Mouse (Mus musculus): Measurements from ENCODE around the gene Phldb2.

The Phldb2 gene

DNA sequence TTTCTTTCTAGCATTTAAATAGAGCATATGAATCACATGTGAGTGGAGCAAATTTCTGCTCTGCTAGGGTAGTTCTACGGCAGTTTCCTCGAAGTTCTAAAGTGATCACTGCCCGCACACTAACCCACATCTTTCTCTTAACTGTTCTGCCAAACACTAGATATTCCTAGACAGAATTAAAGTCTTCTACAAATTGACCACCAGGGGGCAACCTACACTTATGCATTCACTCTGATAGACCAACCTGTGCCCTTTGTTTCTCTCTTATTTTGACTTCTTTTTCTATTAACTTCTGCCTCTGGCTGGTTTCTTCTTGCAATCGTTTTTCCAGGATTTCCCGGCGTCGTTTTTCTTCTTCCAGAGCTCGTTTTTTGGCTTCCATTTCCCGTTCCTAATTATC is 196.5 kb downstream of the Phldb2 start:
- in situ Hi-C loops (cut with MboI; ENCODE audit: low sequenced_read_pairs), result no loop called here

DNA sequence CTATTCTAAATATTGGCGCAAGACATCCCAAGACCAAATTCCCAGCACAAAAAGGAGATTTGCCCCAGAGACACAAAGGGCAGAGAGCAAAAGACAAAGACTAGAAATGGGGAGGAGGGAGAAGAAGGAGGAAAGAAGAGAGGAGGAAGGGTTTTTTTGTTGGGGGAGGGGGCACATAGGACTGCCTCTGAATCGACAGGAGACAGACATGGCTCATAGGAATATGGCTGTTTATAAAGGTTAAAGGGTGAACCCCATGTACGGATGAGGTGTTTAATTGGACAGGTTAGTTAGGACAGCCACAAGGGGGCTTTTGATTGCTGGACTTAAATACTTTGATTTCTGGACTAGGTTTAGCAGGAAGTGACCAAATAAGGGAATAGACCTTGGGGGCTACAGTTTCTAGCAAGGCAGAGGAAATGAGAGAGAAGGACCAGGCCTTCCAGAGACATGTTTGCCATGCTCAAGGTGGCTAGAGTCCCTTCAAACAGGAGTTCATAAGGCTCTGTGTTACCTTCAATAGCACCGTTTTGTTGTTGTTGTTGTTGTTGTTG is 209.7 kb downstream of the Phldb2 start:
- in situ Hi-C loops (cut with MboI; ENCODE audit: low sequenced_read_pairs), result no loop called here

DNA sequence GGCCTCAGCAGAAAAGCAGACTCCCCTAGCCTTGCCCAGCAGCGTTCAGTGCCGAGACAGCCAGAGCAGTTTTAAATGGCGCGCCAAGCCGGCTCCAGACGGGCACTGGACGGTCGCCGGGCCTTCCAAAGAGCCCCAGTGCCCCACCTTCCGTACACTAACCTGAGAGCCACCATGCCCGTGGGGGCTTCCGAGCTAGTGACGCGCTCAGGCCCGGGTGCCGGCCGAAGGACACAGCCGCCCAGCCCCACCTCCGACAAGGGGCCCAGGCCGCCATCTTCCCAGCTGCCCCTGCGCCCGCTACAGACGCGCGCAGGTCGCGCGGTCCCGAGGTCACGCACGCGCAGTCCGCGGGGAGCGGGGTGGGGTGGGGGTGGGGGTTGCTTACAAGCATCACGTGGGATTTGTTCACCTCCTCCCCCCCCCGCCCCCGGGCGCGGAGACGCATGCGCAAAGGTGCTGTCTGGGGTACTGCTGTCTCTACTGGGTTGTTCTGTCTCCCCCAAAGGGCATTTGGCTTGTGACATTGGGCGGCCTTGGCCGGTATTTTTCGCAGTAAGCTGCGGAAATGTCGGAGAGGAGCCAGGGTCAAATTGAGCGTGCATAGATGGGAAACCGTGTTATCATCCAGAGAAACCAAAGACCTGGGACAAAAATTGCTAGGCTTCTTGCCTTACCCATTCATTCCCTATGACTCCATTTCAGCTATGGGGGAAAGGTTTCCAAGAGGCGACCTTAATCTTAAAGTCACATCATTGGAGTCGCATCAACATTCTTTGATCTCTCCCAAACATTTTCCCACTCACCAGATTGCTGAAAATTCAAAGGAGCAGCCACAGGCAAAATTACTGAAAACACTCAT is 210.6 kb downstream of the Phldb2 start, which contains the start of gene Abhd10:
TSS of gene Abhd10 (minus strand) at position 341 of the 862 bp plus-strand sequence.
- in situ Hi-C loops (cut with MboI; ENCODE audit: low sequenced_read_pairs), result no loop called here

DNA sequence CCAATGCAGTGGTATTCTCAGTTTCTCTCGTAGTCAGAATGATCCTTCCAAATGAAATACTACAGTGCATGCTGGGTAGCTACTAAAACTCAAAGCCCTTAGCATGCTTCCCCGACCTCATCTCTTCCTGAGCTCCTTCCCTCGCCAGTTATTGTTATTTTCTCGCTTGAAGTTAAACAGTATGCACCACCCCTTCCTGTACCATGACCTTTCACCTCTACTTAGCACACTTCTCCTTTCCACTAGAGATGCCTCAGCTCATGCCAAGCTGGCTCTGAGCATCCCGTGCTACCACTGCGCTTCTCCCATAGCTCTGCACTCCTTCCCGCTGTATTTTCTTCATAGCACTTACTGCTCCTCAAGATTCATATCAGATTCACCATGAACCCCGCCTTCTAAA is 215.5 kb downstream of the Phldb2 start:
- in situ Hi-C loops (cut with MboI; ENCODE audit: low sequenced_read_pairs), result no loop called here

DNA sequence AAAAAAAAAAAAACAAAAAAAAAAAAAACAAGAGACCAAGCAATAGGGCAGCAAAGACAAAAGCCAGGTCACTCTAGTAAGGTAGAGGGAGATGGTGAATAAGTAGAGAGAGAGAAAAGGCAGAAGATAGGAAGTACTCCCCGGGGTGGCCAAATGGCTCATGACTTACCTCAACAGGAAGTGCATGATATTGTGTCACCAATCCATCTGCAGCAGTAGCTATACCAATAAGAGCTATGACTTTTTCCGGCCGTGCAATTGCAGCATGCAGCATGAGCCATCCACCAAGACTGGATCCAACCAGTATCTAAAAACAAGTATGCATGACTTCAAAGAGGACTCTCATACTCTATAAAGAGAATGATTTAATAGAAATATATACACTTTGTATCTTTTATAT is 216.7 kb downstream of the Phldb2 start:
- in situ Hi-C loops (cut with MboI; ENCODE audit: low sequenced_read_pairs), result no loop called here

DNA sequence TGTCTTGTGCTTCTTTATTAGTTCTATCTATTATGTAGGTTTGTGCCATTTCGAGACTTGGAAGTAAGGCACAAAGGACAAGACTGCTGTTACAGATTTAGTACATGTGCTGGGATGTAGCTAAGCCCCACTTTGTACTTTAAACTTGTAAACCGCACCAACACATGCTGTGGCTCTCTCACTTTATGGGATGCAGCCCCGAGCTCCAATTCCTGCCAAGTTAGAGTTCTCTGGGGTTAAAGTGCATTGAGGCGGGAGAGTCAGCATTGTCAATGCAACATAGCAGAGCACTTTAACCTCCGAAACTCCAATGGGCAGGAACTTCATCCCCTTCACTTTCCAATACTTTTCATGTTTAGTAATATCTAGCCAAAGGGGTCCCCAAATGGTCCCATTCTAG is 224.2 kb downstream of the Phldb2 start:
- in situ Hi-C loops (cut with MboI; ENCODE audit: low sequenced_read_pairs), result no loop called here

DNA sequence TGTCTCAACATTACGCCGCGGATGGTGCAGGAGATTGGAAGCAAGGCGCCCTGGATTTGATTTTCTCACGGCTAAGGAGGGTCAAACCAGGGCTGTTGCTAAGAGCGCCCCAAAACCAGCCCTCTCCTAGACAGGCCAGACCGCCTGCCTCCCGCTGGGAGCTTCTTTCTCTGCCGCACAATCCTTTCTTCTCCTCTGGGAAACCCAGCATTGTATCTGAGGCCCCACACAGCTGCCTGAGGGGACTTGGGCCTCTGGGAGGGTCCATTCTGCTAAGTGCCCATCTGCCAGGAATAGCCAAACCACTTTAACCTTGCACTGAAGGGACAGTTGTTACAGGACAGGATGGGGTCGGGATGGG is 228.7 kb downstream of the Phldb2 start:
- in situ Hi-C loops (cut with MboI; ENCODE audit: low sequenced_read_pairs), result no loop called here

DNA sequence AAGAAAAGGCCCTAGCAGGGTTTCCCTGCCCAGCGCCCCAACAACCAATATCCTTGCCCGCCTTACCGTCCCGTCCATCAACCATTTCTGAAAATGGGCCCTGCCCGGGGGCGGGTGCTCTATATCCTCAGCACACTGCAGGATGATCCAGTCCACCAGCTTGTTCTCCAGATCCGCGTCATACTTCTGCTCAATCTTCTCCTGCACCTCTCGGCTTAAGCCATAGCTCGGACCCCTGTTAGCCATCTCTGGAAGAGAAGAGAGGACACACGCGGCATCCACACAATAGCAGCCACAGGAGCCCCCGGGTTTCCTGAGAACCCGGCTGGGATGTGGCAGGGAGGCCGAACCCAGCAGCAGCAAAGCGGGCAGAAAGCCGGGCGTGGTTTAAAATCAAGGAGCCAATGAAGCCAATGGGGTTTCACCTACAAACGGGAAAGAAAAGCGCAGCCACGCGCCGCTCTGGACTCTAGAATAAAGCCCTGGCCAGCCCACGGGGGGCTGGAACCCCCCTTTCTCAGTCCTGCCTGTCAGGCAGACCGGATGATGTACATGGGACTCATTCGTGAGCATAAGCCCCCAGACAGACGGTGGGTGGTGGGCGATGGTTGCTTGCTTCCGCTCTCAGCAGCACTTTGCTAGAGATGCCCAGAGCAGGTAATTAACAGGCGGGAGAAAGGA is 229.2 kb downstream of the Phldb2 start, which contains the start of gene Tagln3:
TSS of gene Tagln3 (minus strand) at position 548 of the 681 bp plus-strand sequence.
- in situ Hi-C loops (cut with MboI; ENCODE audit: low sequenced_read_pairs), result no loop called here

DNA sequence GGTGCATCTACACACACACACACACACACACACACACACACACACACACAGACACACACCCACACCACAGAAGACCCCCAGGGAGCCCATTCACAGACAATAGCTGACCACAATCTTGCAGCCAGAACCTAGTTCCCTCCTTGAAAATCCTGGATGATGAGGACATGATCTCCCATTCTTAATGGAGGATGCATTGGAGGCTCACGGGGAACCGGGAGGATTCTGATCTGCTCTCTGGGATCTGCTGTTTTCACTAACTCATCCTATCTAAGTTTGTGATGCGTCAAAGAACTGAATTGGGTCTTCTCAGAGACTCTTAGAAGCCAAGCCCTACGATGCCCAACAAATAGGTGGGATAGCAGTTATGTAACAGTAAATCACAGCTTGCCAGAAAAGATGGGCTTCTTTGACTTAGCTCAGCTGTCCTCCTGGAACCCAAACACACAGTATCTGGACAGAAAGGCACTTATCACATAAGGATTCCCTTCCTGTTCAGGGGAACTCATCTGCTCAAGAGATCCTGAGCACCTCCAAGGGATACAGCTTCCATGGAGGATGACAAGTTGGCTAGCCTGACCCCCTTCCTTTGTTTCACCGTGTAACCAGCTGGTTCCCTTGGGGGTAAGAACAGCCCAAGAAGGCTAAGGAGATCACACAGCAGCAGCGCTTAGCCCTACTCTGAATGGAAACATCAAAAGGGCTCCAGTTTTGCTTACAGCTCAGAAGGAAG is 230.1 kb downstream of the Phldb2 start:
- in situ Hi-C loops (cut with MboI; ENCODE audit: low sequenced_read_pairs), result no loop called here

DNA sequence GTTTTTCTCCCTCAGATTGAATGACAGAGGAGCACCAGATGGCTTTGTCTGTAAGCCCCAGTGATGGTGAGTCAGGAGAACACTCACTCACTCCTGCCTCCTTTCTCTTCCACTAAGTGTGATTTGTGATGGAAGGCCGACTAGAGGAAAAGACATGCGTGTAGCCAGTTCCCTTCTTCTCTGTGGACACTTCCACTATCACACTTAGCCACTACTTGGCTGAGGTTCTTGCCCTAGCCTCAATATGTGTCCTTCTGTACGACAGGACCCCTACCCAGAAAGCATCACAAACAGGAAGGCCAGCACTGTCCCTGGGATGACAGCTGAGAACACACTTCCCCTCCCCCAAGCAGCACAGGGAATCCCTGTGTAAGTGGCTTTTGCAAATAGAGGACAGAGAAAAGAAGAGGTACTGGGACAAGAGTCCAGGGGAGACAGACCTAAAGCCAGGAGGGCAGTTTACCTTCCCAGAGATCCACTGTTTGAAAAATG is 230.9 kb downstream of the Phldb2 start:
- in situ Hi-C loops (cut with MboI; ENCODE audit: low sequenced_read_pairs), result no loop called here

DNA sequence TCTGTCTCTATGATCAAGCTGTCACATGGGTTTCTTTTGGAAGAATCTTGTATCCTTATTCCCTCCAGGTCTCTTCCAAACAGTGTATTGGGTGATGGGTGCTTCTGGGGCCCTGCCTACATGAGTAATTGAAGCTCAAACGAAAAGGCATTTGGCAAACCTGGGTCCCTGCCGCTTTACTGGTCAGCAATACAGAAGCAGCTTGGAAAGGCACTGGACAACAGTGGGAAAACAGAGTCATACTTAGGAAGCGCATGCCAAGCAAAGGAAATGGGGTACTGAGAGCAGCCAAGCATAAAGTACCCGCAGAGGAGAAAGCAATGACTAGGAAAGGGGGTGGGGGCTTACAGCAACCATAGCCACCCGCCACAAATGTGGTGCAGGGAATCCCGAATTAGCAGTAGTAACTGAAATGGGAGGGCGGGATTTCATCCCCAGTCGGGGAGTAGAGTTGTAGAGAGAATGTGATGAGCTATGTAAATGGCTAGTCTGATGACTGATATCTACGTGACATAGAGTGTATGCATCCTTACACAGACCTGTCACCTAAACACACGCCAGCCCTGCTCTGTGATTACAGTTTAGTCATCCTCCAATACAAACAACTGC is 233.3 kb downstream of the Phldb2 start:
- in situ Hi-C loops (cut with MboI; ENCODE audit: low sequenced_read_pairs), result no loop called here

DNA sequence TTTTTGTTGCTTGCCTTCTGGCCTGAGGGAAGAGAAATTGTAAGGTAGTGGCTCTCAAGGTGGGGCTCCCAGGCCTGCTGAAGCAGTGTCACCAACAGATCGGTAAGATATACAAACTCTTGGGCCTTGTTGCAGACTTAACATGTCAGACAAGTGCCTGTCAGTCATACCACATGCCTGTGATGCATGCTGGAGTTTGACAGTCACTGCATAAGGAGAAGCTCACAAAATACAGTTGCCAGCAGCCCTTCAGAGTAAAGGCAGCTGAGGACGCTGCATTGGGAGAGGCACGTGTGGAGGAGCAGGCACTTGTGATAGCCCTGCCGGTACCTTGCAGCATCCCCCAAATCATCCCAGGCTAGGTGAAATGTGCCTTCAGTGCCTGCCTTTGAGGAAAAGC is 235.1 kb downstream of the Phldb2 start:
- in situ Hi-C loops (cut with MboI; ENCODE audit: low sequenced_read_pairs), result no loop called here

DNA sequence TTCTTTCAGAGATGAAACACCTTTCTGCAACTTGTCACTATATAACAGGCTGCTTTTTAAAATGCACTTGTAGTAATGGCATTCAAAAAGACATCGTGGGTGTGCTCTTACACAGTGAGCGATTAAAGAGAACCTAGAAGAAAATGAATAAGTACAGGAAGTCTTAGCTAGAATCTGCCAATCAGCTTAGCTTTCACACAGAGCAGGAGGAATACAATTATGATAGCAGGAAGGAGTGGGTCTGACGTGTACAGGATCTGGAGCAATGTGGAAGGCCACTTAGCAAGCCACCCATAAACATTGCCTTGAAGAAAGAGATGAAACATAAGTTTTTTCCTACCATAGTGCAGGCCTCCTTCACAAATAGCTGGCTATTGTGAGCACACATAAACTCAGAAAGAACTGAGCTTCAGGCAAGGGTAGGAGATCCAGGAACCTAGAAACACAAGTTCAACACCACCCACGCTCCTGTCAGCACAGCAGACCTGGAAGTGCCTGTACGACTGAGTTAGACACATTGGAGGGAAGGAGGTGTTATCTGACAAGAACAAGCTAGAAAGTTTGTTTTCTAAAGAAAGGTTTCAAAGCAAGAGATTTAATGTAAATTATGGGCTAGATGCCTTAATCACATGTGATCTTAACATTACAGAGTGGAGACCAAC is 238.8 kb downstream of the Phldb2 start:
- in situ Hi-C loops (cut with MboI; ENCODE audit: low sequenced_read_pairs), result no loop called here

DNA sequence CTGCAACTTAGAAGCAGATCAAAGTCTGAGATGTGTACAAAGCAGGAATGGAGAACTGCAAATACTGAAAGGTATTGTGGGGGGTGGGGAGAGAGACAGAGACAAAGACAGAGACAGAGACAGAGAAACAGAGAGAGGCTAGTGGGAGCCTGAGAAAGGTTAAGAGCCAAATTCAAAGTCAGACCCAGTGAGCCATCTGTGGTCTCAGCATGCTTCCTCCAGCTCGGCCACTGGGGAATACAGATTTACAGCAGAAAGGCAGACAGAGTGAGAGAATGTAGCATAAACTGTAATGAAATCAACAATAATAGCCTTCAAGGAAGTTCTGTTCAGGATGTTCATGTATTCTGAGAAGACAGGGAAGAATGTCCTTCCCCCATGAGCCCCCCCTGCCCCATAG is 239.5 kb downstream of the Phldb2 start:
- in situ Hi-C loops (cut with MboI; ENCODE audit: low sequenced_read_pairs), result no loop called here

DNA sequence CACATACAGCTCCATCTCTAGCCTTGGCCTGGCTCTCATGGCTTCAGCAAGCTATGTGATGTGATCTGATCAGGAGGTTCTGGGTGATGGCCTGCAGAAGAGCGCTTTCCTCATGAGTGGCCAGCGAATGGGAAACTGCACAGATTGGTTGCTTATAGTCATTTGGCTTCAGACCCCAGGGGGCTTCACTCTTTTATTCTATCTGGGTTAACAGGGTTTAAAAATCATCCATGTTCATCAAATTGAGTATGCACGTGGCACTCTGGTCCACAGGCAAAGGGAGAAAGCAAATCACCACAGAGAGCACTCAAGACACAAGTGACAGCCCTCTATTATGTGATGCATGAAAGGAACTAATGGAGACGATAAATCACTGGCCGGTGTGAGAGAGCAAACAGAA is 240.1 kb downstream of the Phldb2 start:
- in situ Hi-C loops (cut with MboI; ENCODE audit: low sequenced_read_pairs), result no loop called here

DNA sequence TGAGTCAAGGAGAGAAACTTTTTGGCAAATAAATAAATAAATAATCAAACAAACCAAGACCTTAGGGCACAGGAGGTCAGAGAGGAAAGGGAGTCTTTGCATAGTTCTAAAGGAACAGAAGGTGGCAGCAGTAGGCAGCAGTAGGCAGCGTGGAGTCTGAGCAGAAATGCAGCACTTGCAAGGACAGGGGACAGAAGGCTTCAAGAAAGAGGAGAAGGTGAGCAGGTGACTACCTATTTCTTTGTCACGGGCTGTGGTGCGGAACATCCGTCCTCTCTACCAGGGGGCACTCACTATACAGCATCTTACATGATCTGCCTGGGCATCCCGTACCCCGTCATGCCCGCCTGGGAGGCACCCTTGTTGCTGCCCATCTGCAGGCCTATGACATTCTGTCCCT is 242.1 kb downstream of the Phldb2 start:
- in situ Hi-C loops (cut with MboI; ENCODE audit: low sequenced_read_pairs), result no loop called here

DNA sequence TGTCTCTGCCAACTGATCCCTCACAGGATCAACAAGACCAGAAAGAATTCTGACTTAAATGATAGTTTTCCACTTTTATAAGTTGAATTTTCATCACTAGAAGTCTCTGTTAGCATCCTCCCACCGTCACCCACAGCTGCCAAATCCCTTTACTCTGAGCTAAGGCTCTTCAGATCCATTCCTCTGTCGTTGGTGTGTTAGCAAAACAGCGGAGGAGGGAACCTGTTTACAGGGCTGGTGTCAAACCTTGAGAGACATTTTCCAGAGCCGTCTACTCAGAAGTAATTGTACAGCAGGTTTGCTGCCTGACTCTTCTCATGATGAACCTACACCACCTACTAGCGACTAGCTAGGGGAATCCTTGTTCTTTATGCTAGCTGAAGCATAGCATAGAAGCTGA is 254.1 kb downstream of the Phldb2 start:
- in situ Hi-C loops (cut with MboI; ENCODE audit: low sequenced_read_pairs), result no loop called here

DNA sequence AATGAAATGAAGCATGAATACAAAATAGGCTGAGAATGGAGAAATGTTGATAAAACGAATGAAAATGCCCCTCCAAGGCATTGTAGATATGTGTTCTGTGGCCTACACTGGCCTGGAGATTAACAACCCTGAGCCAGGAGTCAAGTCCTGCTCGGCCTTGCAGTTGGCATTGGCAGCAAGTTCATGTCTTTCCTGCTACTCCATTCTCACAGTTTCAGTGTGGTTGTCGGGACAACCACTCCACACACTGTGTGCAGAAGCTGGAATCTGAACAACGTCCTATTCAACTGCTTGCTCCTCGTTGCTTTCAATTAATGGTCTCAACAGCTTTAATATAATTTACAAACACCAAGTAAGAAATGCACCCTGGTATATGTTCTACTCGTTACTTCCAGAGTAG is 255.4 kb downstream of the Phldb2 start:
- in situ Hi-C loops (cut with MboI; ENCODE audit: low sequenced_read_pairs), result no loop called here
